Mouse (Mus musculus) spleen, adult 2 months (tissue): Measurements from ENCODE around the gene Heg1. TPM values are rescaled to one million over a fixed set of nuclear protein-coding genes. Genes with fewer than 3 reads are reported as not detected.

Experiments
- DNase-seq, 2 experiments: peaks; one replicate each; pipeline versions ENCODE4 v3.0.0 to v3.0.0-alpha.2; 2012 to 2021; ENCODE audit warnings: low spot score in 2 of 2, low read depth in 1 of 2
- H3K27ac ChIP-seq: fragments of 200-500 bp; 2 replicates; pipeline ENCODE4 v1.5.1; 2012; ENCODE audit warnings: low read length, inconsistent platforms; ENCODE audit not compliant: insufficient read depth
- H3K27me3 ChIP-seq: fragments of 200-500 bp; 2 replicates; pipeline ENCODE4 v1.6.1; 2012; ENCODE audit warnings: mild to moderate bottlenecking, moderate library complexity, low read length, inconsistent platforms; ENCODE audit not compliant: control insufficient read depth, insufficient read depth
- H3K36me3 ChIP-seq: fragments of 200-500 bp; 2 replicates; pipeline ENCODE4 v1.6.1; 2012; ENCODE audit warnings: mild to moderate bottlenecking, low read length, inconsistent platforms; ENCODE audit not compliant: control insufficient read depth, insufficient read depth
- H3K4me1 ChIP-seq: fragments of 200-500 bp; 2 replicates; pipeline ENCODE4 v1.6.1; 2011; ENCODE audit warnings: inconsistent platforms; ENCODE audit not compliant: control insufficient read depth, insufficient read depth, insufficient read length
- H3K4me3 ChIP-seq: fragments of 200-500 bp; 2 replicates; pipeline ENCODE4 v1.5.1; 2011; ENCODE audit warnings: mild to moderate bottlenecking, inconsistent platforms; ENCODE audit not compliant: insufficient read depth, insufficient read length; ENCODE audit errors: extremely low read depth
- CTCF ChIP-seq: fragments of 200-500 bp; IDR thresholded peaks from 2 replicates; pipeline ENCODE4 v1.5.1; 2011; ENCODE audit warnings: mild to moderate bottlenecking, inconsistent platforms; ENCODE audit not compliant: insufficient read depth, insufficient read length, insufficient replicate concordance; ENCODE audit errors: extremely low read depth
- POLR2A ChIP-seq: fragments of 200-500 bp; IDR thresholded peaks from 2 replicates; pipeline ENCODE4 v1.6.1; 2011; ENCODE audit warnings: low read depth, low read length, inconsistent platforms
- WGBS: fragments of 180-500 bp; shearing (Covaris S2); methylation state at CpG from one replicate; pipeline ENCODE4 v1.1.7; 2018; 5-methylcytosine and 5-hydroxymethylcytosine counted together
- polyA plus RNA-seq: library from polyadenylated mRNA; depleted of rRNA; stranded (reverse); fragments of >200 nt; gene quantifications from 2 replicates; pipeline ENCODE4 v1.2.3, GENCODE M21; 2012

Heg1 gene
- polyA plus RNA-seq, 1 experiment: 36.0 TPM

GRCm38 (mm10) chr16:33747994-33748393 lies 63.8 kb downstream of the Heg1 start:
- no peak overlapping the region for H3K4me3 ChIP-seq
- H3K27ac ChIP-seq: peak overlapping the region; percentile 84; the same call in 1 of the 2 replicates
- DNase-seq: no peak
- peaks cover 8% of the 10 kb centered on the region for H3K36me3 ChIP-seq
- H3K4me1 ChIP-seq: peaks cover 13% of the 10 kb centered on the region
- 29% methylated on average over 2 of the region's 2 CpGs for WGBS
- TF ChIP-seq CTCF (no peak), POLR2A (no peak)
- H3K27me3 ChIP-seq: no peaks in the 10 kb centered on the region

- no peak for DNase-seq
- peak overlapping the region; percentile 95 for H3K27ac ChIP-seq
- peaks cover 6% of the 10 kb centered on the region for H3K36me3 ChIP-seq
- peak overlapping the region; percentile 39; the same call in 1 of the 2 replicates for H3K4me3 ChIP-seq
- H3K27me3 ChIP-seq: no peaks in the 10 kb centered on the region
- 7% methylated on average over 13 of the region's 13 CpGs for WGBS
- H3K4me1 ChIP-seq: peaks cover 13% of the 10 kb centered on the region
- TF ChIP-seq CTCF (no peak), POLR2A (no peak)
These were observed 67.0 kb downstream of the Heg1 start for GRCm38 (mm10) chr16:33751152-33751551.

- Histone ChIP-seq H3K36me3 (peaks cover 6% of the 10 kb centered on the region), H3K27ac (peak overlapping the region; percentile 95), H3K27me3 (no peaks in the 10 kb centered on the region), H3K4me3 (peak overlapping the region; percentile 39; the same call in 1 of the 2 replicates), H3K4me1 (peaks cover 11% of the 10 kb centered on the region)
- TF ChIP-seq POLR2A: peak; percentile 2; the same call in 1 of the 2 replicates
- TF ChIP-seq CTCF: no peak
- peak; percentile 82 to 93 for DNase-seq
- 5% methylated on average over 12 of the region's 12 CpGs for WGBS
These were observed 67.4 kb downstream of the Heg1 start for GRCm38 (mm10) chr16:33751590-33751989.

- no peak for TF ChIP-seq CTCF
- TF ChIP-seq POLR2A: no peak
- Histone ChIP-seq H3K27ac (0 out of 2 replicates have a peak overlapping the region, but pooled peaks have one; percentile 21), H3K27me3 (no peaks in the 10 kb centered on the region), H3K4me3 (no peak overlapping the region), H3K4me1 (peaks cover 9% of the 10 kb centered on the region), H3K36me3 (peaks cover 6% of the 10 kb centered on the region)
- 83% methylated on average over 8 of the region's 8 CpGs for WGBS
- DNase-seq: no peak
These were observed 68.9 kb downstream of the Heg1 start for GRCm38 (mm10) chr16:33752904-33753578.

- no peak for DNase-seq
- no peak overlapping the region for H3K27ac ChIP-seq
- peaks cover 4% of the 10 kb centered on the region; the same call in 1 of the 2 replicates for H3K4me1 ChIP-seq
- no peaks in the 10 kb centered on the region for H3K27me3 ChIP-seq
- 59% methylated on average over 8 of the region's 8 CpGs for WGBS
- H3K36me3 ChIP-seq: peaks cover 10% of the 10 kb centered on the region
- H3K4me3 ChIP-seq: no peak overlapping the region; the same call in 1 of the 2 replicates
- no peak for TF ChIP-seq POLR2A
- no peak for TF ChIP-seq CTCF
These were observed 71.1 kb downstream of the Heg1 start for GRCm38 (mm10) chr16:33755293-33755692.

GRCm38 (mm10) chr16:33755961-33756360 lies 71.8 kb downstream of the Heg1 start:
- Histone ChIP-seq H3K27me3 (no peaks in the 10 kb centered on the region), H3K36me3 (peaks cover 14% of the 10 kb centered on the region), H3K4me3 (peak overlapping the region; percentile 32), H3K27ac (peak overlapping the region; percentile 60; the same call in 1 of the 2 replicates), H3K4me1 (peaks cover 4% of the 10 kb centered on the region; the same call in 1 of the 2 replicates)
- WGBS: 17% methylated on average over 16 of the region's 16 CpGs
- TF ChIP-seq POLR2A (no peak), CTCF (no peak)
- no peak for DNase-seq

- WGBS: 13% methylated on average over 6 of the region's 6 CpGs
- no peaks in the 10 kb centered on the region for H3K27me3 ChIP-seq
- peak overlapping the region; percentile 60; the same call in 1 of the 2 replicates for H3K27ac ChIP-seq
- H3K4me1 ChIP-seq: peaks cover 4% of the 10 kb centered on the region; the same call in 1 of the 2 replicates
- H3K4me3 ChIP-seq: 0 out of 2 replicates have a peak overlapping the region, but pooled peaks have one; percentile 23
- peaks cover 15% of the 10 kb centered on the region for H3K36me3 ChIP-seq
- TF ChIP-seq POLR2A (no peak), CTCF (peak; percentile 50; the same call in 1 of the 2 replicates)
- peak; percentile 69 to 72 for DNase-seq
These were observed 72.2 kb downstream of the Heg1 start for GRCm38 (mm10) chr16:33756396-33756795.
